Mouse (Mus musculus) liver, postnatal 0 days (tissue): Measurements from ENCODE around the gene Prn.

Source experiments
- CTCF ChIP-seq: sonication (generic); IDR thresholded peaks from 2 replicates; pipeline ENCODE4 v1.5.1; 2016; ENCODE audit warnings: antibody characterized with exemption, low read depth
- EP300 ChIP-seq: IDR thresholded peaks from 2 replicates; pipeline ENCODE4 v1.6.1; 2016; ENCODE audit warnings: antibody characterized with exemption, low read depth, mild to moderate bottlenecking

DNA sequence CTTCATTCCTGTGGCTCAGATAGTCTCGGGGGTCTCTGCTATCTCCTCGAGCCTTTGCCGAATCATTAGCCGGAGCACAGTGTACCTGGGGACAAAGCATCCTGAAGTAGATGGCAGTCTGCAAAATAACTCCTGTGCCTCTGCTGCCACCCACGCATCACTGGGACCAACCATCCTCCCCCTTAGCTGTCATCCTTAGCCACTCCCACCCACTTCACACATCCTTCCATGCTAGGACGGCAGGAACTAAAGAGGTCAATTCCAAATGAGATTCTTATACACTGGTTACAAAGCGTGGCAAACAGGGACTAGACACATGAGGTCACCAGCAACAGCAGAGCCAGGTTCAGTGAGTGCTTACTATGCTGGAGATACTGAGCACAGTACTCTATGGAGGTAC, 86.6 kb downstream of the Prn start:
- TF ChIP-seq CTCF: no peak
- no peak for TF ChIP-seq EP300
